Mouse (Mus musculus) limb, embryonic 10.5 days (tissue): ENCODE results near the gene Gipc2. TPM values are rescaled to one million over a fixed set of nuclear protein-coding genes. Genes with fewer than 3 reads are reported as not detected.
A peak's percentile ranks its signal among the peaks of the same experiment; 100 is the strongest.

ENCODE experiments used
- DNase-seq: peaks from one replicate; pipeline ENCODE4 v3.0.0-alpha.2; 2017; ENCODE audit warnings: low spot score
- H3K27ac ChIP-seq: fragments of 300-500 bp; sonication (generic); 2 replicates; pipeline ENCODE4 v1.5.1; 2016; ENCODE audit warnings: mild to moderate bottlenecking
- H3K27me3 ChIP-seq: fragments of 300-500 bp; sonication (generic); 2 replicates; pipeline ENCODE4 v1.6.1; 2016; ENCODE audit warnings: low read depth, mild to moderate bottlenecking; ENCODE audit not compliant: poor library complexity, severe bottlenecking
- H3K36me3 ChIP-seq: fragments of 300-500 bp; sonication (generic); 2 replicates; pipeline ENCODE4 v1.6.1; 2016; ENCODE audit warnings: mild to moderate bottlenecking, moderate library complexity
- H3K4me1 ChIP-seq: fragments of 300-500 bp; sonication (generic); 2 replicates; pipeline ENCODE4 v1.6.1; 2016
- H3K4me3 ChIP-seq: fragments of 300-500 bp; sonication (generic); 2 replicates; pipeline ENCODE4 v1.5.1; 2016; ENCODE audit warnings: mild to moderate bottlenecking, moderate library complexity
- H3K9me3 ChIP-seq: fragments of 300-500 bp; sonication (generic); replicated peaks from 2 replicates; pipeline ENCODE4 v1.6.1; 2016; ENCODE audit warnings: mild to moderate bottlenecking
- WGBS: fragments of 180-500 bp; shearing (Covaris S2); methylation state at CpG from one replicate; pipeline ENCODE4 v1.1.7; 2016; 5-methylcytosine and 5-hydroxymethylcytosine counted together
- polyA plus RNA-seq: library from polyadenylated mRNA; unstranded; fragments of >200 nt; fragmentation: Nextera tagmentation; extraction: Ambion mirVana; gene quantifications from 2 replicates; pipeline ENCODE4 v1.2.1, GENCODE M21; 2016

Gipc2 gene
- polyA plus RNA-seq, 1 experiment from 2014 or later, result 2.1 TPM

DNA sequence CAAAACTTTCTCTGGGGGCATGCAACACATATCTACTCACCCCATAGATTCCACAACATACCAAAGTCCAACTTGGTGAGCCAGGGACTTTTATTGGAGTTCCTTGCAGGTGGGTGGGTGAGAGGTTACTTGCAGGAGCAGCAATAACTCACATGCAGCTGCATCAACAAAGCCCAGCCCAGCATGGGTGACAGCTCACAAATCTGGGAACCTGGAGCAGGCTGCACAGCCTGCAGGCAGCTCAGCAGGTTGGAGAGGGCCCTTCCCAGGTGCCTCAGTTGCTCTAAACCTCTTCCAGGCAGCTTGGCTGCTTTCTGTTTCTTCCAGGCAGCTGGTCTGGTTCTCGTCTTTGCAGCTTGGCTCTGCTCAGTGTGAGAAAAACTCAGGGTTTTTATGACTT, 13.3 kb upstream of the Gipc2 start:
- Histone ChIP-seq H3K4me3 (no peak overlapping the region), H3K27me3 (no peaks in the 10 kb centered on the region), H3K36me3 (peaks cover 17% of the 10 kb centered on the region; the same call in 1 of the 2 replicates), H3K9me3 (no peaks in the 10 kb centered on the region), H3K27ac (0 out of 2 replicates have a peak overlapping the region, but pooled peaks have one; percentile 25), H3K4me1 (peaks cover 11% of the 10 kb centered on the region)
- peak; percentile 57 for DNase-seq
- 20% methylated on average over 1 of the region's 1 CpGs for WGBS

DNA sequence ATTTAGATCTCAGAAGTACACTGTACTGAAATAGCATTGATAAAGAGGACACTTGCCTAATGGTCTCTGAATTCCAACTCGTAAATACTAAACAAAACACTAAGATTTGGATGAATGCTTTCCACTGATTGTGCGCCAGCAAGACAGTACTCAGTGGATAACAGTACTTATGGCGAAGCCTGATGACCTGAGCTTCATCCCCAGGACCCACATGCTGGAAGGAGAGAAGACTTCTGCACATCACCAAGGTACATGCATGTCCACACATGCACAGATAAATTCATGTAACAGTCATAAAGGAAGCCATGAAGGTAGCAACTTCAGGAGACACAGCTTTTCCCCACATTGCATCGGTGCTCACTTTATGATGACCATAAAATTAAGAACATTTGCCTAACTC, 12.8 kb upstream of the Gipc2 start:
- Histone ChIP-seq H3K4me1 (peaks cover 11% of the 10 kb centered on the region), H3K27me3 (no peaks in the 10 kb centered on the region), H3K27ac (0 out of 2 replicates have a peak overlapping the region, but pooled peaks have one; percentile 25), H3K4me3 (no peak overlapping the region), H3K9me3 (no peaks in the 10 kb centered on the region), H3K36me3 (peaks cover 14% of the 10 kb centered on the region; the same call in 1 of the 2 replicates)
- DNase-seq, result no peak
- WGBS, result 80% methylated on average over 4 of the region's 4 CpGs

DNA sequence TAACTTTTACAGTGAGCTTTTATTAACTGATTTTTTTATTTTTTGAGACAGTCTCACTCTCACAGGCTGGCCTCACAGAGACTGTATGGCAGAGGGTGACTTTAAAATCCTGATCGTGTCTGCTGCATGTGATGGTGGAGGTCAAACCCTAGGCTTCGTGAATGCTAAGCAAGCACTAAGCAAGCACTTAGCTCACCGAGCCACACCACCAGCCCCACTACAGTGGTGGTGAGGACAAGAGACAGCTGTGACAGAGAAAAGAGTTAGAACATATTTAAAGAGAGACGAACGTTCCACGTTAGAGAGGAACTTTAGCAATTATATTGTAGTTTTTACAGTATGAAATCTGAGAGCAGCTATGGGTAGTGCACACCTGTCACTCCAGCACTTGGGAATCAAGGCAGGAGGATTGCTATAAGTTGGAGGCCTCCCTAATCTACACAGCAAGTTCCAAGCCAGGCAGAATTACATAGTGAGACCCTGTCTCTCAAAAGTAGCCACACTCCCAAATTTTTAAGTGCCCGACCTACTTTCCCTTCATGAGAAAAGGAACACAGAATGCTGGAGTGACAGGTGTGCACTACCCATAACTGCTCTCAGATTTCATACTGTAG, 6.4 kb upstream of the Gipc2 start:
- H3K4me3 ChIP-seq, result no peak overlapping the region
- peaks cover 7% of the 10 kb centered on the region for H3K27me3 ChIP-seq
- H3K27ac ChIP-seq, result no peak overlapping the region
- H3K9me3 ChIP-seq, result no peaks in the 10 kb centered on the region
- H3K4me1 ChIP-seq, result peaks cover 1% of the 10 kb centered on the region
- 85% methylated on average over 7 of the region's 7 CpGs for WGBS
- no peak for DNase-seq
- H3K36me3 ChIP-seq, result no peaks in the 10 kb centered on the region

DNA sequence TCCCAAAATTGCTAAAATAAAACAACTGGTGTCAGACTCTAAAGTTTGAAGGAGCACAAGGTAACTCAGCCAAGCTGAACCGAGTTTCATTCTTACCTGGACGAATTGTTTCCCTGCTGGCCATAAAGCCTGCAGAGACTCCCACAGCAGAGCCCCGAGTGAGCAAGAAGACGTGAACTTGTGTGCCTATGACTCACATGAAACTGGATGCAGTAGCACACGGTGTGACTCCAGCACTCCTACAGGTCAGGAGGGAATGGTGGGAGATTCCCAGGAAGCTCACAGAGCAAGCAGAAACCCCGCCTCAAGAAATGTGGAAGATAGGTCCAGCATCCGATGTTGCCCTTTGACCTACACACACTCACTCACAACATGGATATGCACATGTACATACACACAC, 5.8 kb upstream of the Gipc2 start:
- 68% methylated on average over 7 of the region's 7 CpGs for WGBS
- no peaks in the 10 kb centered on the region for H3K36me3 ChIP-seq
- H3K4me3 ChIP-seq, result no peak overlapping the region
- no peak for DNase-seq
- peaks cover 6% of the 10 kb centered on the region for H3K4me1 ChIP-seq
- H3K27me3 ChIP-seq, result peaks cover 13% of the 10 kb centered on the region
- no peak overlapping the region for H3K27ac ChIP-seq
- no peaks in the 10 kb centered on the region for H3K9me3 ChIP-seq

DNA sequence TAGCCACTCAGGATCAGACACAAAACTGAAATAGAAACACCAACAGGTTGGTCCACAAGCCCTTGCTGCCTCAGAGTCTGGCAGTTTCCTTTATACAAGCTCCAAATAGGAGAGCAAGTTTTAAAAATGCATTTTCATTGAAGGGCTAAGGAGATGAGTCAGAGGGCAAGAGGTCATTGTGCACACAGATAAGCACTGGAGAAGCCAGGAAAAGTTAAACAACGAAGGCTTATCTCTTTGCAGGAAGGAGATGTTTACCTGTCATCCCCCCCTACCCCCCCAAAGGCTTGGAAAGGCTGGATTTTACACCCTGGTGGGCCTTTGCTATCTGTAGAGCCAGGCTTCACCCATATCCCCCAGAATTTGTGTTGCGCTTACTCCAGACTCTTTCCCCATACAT, 5.2 kb upstream of the Gipc2 start:
- Histone ChIP-seq H3K4me3 (no peak overlapping the region), H3K9me3 (no peaks in the 10 kb centered on the region), H3K36me3 (no peaks in the 10 kb centered on the region), H3K4me1 (peaks cover 7% of the 10 kb centered on the region), H3K27ac (no peak overlapping the region), H3K27me3 (peaks cover 19% of the 10 kb centered on the region)
- DNase-seq, result no peak
- 73% methylated on average over 2 of the region's 2 CpGs for WGBS

DNA sequence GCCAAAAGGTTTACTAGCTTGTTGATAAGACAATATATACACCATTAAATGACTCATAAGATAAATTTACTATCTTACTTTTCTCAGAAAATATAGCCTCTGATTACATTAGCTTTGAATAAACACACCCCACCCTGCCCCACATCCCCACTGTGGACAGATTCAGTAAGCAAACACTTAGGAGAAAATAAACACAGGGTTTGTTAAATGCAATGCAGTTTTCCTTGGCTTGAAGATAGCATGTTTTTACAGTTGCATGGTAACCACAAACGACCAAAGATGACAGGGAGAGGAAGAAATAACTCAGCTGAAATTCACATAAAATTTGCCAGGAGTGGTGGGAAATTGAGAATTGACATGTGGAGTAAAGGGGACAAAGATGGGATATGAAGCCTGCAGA, 4.4 kb upstream of the Gipc2 start:
- WGBS, result 65% methylated on average over 1 of the region's 1 CpGs
- DNase-seq, result no peak
- Histone ChIP-seq H3K4me1 (peaks cover 16% of the 10 kb centered on the region), H3K27ac (no peak overlapping the region), H3K36me3 (no peaks in the 10 kb centered on the region), H3K9me3 (no peaks in the 10 kb centered on the region), H3K4me3 (no peak overlapping the region), H3K27me3 (peaks cover 27% of the 10 kb centered on the region)

DNA sequence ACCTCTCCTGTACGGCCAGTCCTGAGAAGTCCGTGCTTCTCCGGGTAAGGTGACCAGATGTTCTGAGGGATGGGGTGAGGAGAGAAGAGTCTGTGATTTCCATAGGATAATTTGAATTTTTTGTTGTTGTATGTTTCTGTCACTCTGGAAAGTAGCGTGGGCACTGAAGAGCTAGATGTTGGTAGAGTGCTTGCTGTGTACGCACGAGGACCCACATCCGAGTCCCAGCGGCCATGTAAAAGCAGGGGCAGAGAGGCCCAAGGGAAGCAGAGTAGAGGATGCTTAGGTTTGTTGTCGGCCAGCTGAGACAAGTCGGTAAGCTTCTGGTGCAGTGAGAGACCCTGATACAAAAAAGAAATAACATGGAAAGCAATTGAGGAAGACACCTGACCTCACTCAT, 2.0 kb upstream of the Gipc2 start:
- WGBS, result 91% methylated on average over 10 of the region's 10 CpGs
- H3K27me3 ChIP-seq, result peaks cover 39% of the 10 kb centered on the region
- no peaks in the 10 kb centered on the region for H3K36me3 ChIP-seq
- no peak for DNase-seq
- no peak overlapping the region for H3K27ac ChIP-seq
- no peaks in the 10 kb centered on the region for H3K9me3 ChIP-seq
- no peak overlapping the region for H3K4me3 ChIP-seq
- H3K4me1 ChIP-seq, result peaks cover 19% of the 10 kb centered on the region

DNA sequence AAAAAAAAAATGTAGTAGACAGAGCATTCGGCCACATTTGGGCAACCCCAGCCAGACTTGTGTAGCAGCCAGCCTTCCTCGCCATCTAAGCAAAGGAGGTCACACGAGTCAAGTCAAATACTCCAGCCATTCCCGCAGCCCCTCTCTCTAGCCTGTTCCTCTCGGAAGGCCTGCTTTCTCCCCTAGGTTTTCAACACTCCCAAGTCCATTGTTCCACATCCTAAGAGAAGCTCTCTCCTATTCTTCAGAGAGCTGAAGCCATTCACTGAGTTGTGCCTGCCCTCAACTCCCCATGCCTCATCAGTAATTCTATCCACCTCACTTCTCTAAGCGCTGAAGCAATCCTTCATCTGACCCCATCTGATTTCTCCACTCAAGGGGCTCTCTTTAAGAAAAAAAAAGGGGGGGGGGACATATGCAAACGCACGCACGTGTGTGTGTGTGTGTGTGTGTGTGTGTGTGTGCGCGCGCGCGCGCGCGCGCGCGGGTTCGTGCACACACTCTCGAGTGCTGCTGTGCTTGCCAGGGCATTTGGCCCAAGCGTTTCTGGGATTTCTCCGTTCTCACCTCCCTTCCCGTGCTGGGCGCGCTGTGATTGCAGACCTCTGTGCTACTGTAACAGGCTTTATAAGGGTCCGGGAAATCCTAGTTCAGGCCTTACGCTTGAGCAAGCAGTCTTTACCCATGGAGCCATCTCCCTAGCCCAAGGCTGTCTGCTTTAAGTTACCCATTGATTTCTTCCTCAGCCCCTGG, 845 bp upstream of the Gipc2 start:
- peak; percentile 54 for DNase-seq
- 12% methylated on average over 29 of the region's 29 CpGs for WGBS
- Histone ChIP-seq H3K9me3 (no peaks in the 10 kb centered on the region), H3K36me3 (no peaks in the 10 kb centered on the region), H3K27ac (no peak overlapping the region; the same call in 1 of the 2 replicates), H3K4me1 (peaks cover 19% of the 10 kb centered on the region), H3K27me3 (peaks cover 39% of the 10 kb centered on the region), H3K4me3 (peak overlapping the region; percentile 42)

DNA sequence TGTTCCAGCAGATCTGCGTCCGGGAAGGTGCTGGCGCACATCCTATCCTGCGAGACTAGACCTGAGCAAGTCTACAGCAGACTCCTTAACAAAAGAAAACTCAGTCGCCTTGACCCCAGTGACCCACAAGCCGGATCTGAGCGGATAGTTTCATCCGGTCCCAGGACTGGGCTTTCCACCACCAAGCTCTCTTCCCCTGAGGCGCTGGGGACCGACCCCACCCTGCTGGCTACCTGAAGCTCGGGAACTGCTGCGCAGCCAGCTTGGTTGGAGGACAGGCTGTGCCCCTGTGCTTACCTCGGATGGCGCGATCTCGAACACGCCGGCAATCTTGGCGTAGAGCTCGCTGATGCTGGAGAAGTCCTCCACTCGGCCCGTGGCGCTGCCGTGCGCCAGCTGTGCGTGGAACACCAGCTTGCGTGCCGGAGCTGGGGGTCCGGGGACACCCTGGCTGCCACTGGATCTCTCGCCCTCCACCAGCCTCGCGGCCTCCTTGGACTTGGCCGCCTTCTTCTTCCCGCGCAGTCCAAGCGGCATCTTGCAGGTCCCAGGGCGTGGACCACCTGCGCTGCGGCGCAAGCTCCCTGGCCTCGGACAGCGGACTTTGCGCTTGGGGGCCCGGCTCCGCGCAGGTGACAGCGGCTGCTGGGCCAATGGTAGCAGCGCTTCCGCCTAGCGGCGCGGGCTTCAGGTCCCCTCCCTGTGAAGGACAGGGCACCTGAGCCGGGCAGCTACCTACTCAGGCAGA, 505 bp downstream of the Gipc2 start:
- H3K4me1 ChIP-seq, result peaks cover 19% of the 10 kb centered on the region
- no peaks in the 10 kb centered on the region for H3K9me3 ChIP-seq
- H3K27me3 ChIP-seq, result peaks cover 39% of the 10 kb centered on the region
- peak; percentile 69 for DNase-seq
- 2% methylated on average over 53 of the region's 53 CpGs for WGBS
- H3K4me3 ChIP-seq, result peak overlapping the region; percentile 63
- no peaks in the 10 kb centered on the region for H3K36me3 ChIP-seq
- peak overlapping the region; percentile 78 for H3K27ac ChIP-seq

DNA sequence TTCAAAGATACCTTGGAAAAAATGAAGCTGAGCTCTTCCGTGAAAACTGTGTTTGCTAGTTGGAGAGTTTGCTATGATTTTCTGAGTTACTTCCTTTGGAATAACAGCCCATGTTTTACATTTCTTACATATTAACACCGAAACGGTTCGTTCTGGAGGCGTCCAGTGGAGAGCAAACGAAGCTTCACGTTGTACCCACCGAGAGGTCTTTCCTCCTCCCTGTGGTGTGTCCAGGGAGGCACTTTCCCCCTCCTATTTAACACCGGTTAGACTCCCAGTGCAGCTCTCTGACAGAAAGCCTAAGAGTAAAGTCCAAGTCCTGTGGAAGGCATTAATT, 1.0 kb downstream of the Gipc2 start:
- Histone ChIP-seq H3K4me3 (peak overlapping the region; percentile 63), H3K9me3 (no peaks in the 10 kb centered on the region), H3K27me3 (peaks cover 39% of the 10 kb centered on the region), H3K27ac (peak overlapping the region; percentile 78), H3K36me3 (no peaks in the 10 kb centered on the region), H3K4me1 (peaks cover 19% of the 10 kb centered on the region)
- 31% methylated on average over 9 of the region's 9 CpGs for WGBS
- DNase-seq, result no peak

DNA sequence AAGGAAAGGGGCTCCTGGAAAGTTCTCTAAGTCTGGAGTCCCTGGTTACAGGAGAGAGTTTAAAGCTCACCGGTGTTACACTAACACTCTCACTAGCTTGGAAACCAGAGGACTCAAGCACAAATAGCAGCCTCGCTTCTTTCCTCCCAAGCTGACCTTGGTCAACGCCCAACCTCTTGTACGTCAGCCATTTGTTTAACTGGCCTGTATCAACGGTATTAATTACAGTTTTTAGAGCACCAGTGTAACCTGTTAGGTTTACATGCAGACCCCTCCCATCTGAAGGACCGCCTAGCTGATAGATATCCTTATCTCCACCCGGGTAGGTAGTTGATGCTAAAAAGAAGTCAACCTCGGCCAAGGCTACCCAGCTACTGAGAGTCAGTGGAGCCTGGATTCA, 2.7 kb downstream of the Gipc2 start:
- Histone ChIP-seq H3K27me3 (peaks cover 39% of the 10 kb centered on the region), H3K4me3 (no peak overlapping the region), H3K27ac (no peak overlapping the region), H3K36me3 (no peaks in the 10 kb centered on the region), H3K4me1 (peaks cover 19% of the 10 kb centered on the region), H3K9me3 (no peaks in the 10 kb centered on the region)
- DNase-seq, result no peak
- WGBS, result 88% methylated on average over 8 of the region's 8 CpGs

DNA sequence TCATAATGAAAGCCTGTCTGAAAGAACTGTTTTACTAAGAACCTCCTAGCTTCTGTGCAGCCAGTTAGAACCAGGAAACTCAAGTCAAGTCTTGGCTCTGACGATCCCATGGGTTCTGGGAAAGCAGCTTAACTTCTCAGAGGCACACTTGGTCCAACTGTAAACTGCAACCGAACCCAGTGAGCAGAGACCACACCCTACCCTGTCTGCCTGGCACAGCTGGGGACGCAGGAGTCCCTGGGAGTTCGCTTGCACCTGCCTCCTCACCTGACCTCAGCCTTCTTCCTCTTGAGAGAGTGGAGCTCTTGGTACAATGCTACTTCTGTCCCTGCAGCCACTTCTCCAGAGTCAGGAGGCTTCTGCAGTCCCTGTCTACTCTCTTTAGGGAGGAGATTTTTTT, 5.4 kb downstream of the Gipc2 start:
- WGBS, result 69% methylated on average over 4 of the region's 4 CpGs
- H3K4me3 ChIP-seq, result no peak overlapping the region
- no peak overlapping the region for H3K27ac ChIP-seq
- DNase-seq, result no peak
- H3K9me3 ChIP-seq, result no peaks in the 10 kb centered on the region
- H3K4me1 ChIP-seq, result peaks cover 5% of the 10 kb centered on the region
- H3K27me3 ChIP-seq, result peaks cover 17% of the 10 kb centered on the region
- H3K36me3 ChIP-seq, result no peaks in the 10 kb centered on the region

DNA sequence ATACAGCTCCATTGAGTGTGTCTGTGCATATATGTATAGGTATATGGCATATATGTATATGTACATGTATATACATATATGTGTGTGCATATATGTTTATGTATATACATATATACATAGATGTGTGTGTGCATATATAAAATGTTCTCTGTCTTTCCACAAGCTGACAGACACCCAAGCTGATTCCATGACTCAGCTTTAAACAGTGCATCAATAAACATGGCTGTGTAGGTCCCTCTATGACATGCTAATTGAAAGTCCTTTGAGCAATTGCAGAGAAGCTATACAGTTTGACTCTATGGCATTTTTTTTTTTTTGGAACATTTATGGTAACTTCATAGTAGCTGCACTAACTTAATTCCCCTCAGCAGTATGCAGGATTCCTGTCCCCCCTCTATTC, 6.7 kb downstream of the Gipc2 start:
- Histone ChIP-seq H3K27ac (no peak overlapping the region), H3K36me3 (no peaks in the 10 kb centered on the region), H3K4me1 (no peaks in the 10 kb centered on the region), H3K27me3 (peaks cover 5% of the 10 kb centered on the region; the same call in 1 of the 2 replicates), H3K9me3 (no peaks in the 10 kb centered on the region), H3K4me3 (no peak overlapping the region)
- DNase-seq, result no peak
